Comparison of ENCODE assay signal across 13 mouse cellular contexts in the genomic region with DNA sequence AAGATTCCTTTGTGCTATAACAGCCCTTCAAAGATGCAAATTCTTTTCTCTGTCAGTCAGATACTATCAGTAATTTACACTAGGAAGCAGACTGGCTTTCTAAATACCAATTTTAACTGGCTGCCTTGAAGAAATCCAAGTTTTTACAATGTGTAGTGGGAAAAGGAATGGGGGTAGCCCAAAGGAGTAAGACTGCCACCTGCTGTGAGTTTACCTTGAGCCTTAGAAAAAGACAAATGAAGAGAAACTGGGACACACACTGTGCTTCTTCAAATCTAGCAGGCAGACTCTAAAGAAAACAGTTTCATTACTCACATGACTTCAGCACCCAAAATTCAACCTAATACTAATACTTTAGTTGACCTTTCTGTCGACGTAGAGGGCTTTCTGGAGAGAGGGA.
"Had no signal": no experiment of that assay in that cellular context is flagged by ENCODE, and none has a peak within 500 bp of the region (broad histone marks: within the 10 kb centered on the region; RNA-seq: fewer than 3 reads in every experiment).

No protein-coding gene starts in this region.

- DNase-seq: kidney, adult 2 months; kidney, postnatal 14 days; liver; liver, embryonic 13.5 days; liver, postnatal 0 days; lung, postnatal 36 days; right cerebral cortex, adult 18-20 months; right cerebral cortex, postnatal 4 days; spleen, adult 18-20 months; thymus, postnatal 36 days had no signal

- H3K4me2 ChIP-seq: kidney, embryonic 15.5 days; liver, embryonic 13.5 days; midbrain, embryonic 13.5 days; stomach, embryonic 15.5 days had no signal

- ATAC-seq: liver, postnatal 0 days; midbrain, embryonic 13.5 days had no signal

- H3K27ac ChIP-seq: kidney, embryonic 15.5 days; liver, embryonic 13.5 days; midbrain, embryonic 13.5 days; stomach, embryonic 15.5 days had no signal

- H3K36me3 ChIP-seq: kidney, embryonic 15.5 days; liver, embryonic 13.5 days; midbrain, embryonic 13.5 days; stomach, embryonic 15.5 days had no signal

- H3K4me1 ChIP-seq: kidney, embryonic 15.5 days; liver, embryonic 13.5 days; midbrain, embryonic 13.5 days; stomach, embryonic 15.5 days had no signal

- H3K9me3 ChIP-seq: kidney, embryonic 15.5 days; liver, embryonic 13.5 days; midbrain, embryonic 13.5 days; stomach, embryonic 15.5 days had no signal

- H3K27me3 ChIP-seq: kidney, embryonic 15.5 days; liver, embryonic 13.5 days; midbrain, embryonic 13.5 days; stomach, embryonic 15.5 days had no signal

- H3K9ac ChIP-seq: kidney, embryonic 15.5 days; liver, embryonic 13.5 days; liver, postnatal 0 days; midbrain, embryonic 13.5 days; stomach, embryonic 15.5 days had no signal

- H3K4me3 ChIP-seq: kidney, embryonic 15.5 days; liver, embryonic 13.5 days; midbrain, embryonic 13.5 days; stomach, embryonic 15.5 days had no signal
